Mouse (Mus musculus): ENCODE measurements around the gene Anks1b. TPM values are rescaled to one million over a fixed set of nuclear protein-coding genes. Genes with fewer than 3 reads are reported as not detected.

The Anks1b gene
- polyA plus RNA-seq, 1 experiment: 1.3 TPM

- H3K4me3 ChIP-seq (ENCODE audit: insufficient read depth, low read depth, low read length): no peak overlapping the region
- DNase-seq: no peak
- H3K36me3 ChIP-seq (ENCODE audit: control insufficient read depth, insufficient read depth, low read length): no peaks in the 10 kb centered on the region
- TF ChIP-seq POLR2A (IDR thresholded peaks at IDR 0.05; ENCODE audit: low read depth, low read length) (no peak), CTCF (conservative IDR thresholded peaks at IDR 0.05; ENCODE audit: insufficient read depth, insufficient read length, low read depth, low read length) (no peak)
- no peaks in the 10 kb centered on the region for H3K4me1 ChIP-seq (ENCODE audit: control insufficient read depth, insufficient read depth, low read length)
- 90% methylated on average over 3 of the region's 3 CpGs for WGBS
- no peak overlapping the region for H3K27ac ChIP-seq (ENCODE audit: insufficient read depth, low read depth, low read length)
- H3K27me3 ChIP-seq (replicated peaks; ENCODE audit: control insufficient read depth, insufficient read depth, low read length): no peaks in the 10 kb centered on the region
These were observed 130.8 kb downstream of the Anks1b start for GRCm38 (mm10) chr10:90003980-90004729.

GRCm38 (mm10) chr10:90004882-90005281 lies 131.6 kb downstream of the Anks1b start:
- H3K36me3 ChIP-seq (ENCODE audit: control insufficient read depth, insufficient read depth, low read length): no peaks in the 10 kb centered on the region
- no peak overlapping the region for H3K4me3 ChIP-seq (ENCODE audit: insufficient read depth, low read depth, low read length)
- DNase-seq: no peak
- no peaks in the 10 kb centered on the region for H3K27me3 ChIP-seq (replicated peaks; ENCODE audit: control insufficient read depth, insufficient read depth, low read length)
- no peaks in the 10 kb centered on the region for H3K4me1 ChIP-seq (ENCODE audit: control insufficient read depth, insufficient read depth, low read length)
- no peak overlapping the region for H3K27ac ChIP-seq (ENCODE audit: insufficient read depth, low read depth, low read length)
- 72% methylated on average over 9 of the region's 9 CpGs for WGBS
- TF ChIP-seq CTCF (conservative IDR thresholded peaks at IDR 0.05; ENCODE audit: insufficient read depth, insufficient read length, low read depth, low read length) (no peak), POLR2A (IDR thresholded peaks at IDR 0.05; ENCODE audit: low read depth, low read length) (no peak)

- Histone ChIP-seq H3K27me3 (replicated peaks; ENCODE audit: control insufficient read depth, insufficient read depth, low read length) (no peaks in the 10 kb centered on the region), H3K36me3 (ENCODE audit: control insufficient read depth, insufficient read depth, low read length) (no peaks in the 10 kb centered on the region), H3K27ac (ENCODE audit: insufficient read depth, low read depth, low read length) (no peak overlapping the region), H3K4me1 (ENCODE audit: control insufficient read depth, insufficient read depth, low read length) (no peaks in the 10 kb centered on the region), H3K4me3 (ENCODE audit: insufficient read depth, low read depth, low read length) (no peak overlapping the region)
- no peak for TF ChIP-seq CTCF (conservative IDR thresholded peaks at IDR 0.05; ENCODE audit: insufficient read depth, insufficient read length, low read depth, low read length)
- TF ChIP-seq POLR2A (IDR thresholded peaks at IDR 0.05; ENCODE audit: low read depth, low read length): no peak
- no peak for DNase-seq
- whole genome bisulfite sequencing: 47% methylated on average over 14 of the region's 14 CpGs
These were observed 159.7 kb downstream of the Anks1b start for GRCm38 (mm10) chr10:90033037-90033436.

- no peak for DNase-seq
- no peaks in the 10 kb centered on the region for H3K36me3 ChIP-seq (ENCODE audit: control insufficient read depth, insufficient read depth, low read length)
- H3K27ac ChIP-seq (ENCODE audit: insufficient read depth, low read depth, low read length): no peak overlapping the region
- H3K27me3 ChIP-seq (replicated peaks; ENCODE audit: control insufficient read depth, insufficient read depth, low read length): no peaks in the 10 kb centered on the region
- 12% methylated on average over 5 of the region's 5 CpGs for whole genome bisulfite sequencing
- H3K4me1 ChIP-seq (ENCODE audit: control insufficient read depth, insufficient read depth, low read length): no peaks in the 10 kb centered on the region
- TF ChIP-seq POLR2A (IDR thresholded peaks at IDR 0.05; ENCODE audit: low read depth, low read length) (no peak), CTCF (conservative IDR thresholded peaks at IDR 0.05; ENCODE audit: insufficient read depth, insufficient read length, low read depth, low read length) (no peak)
- H3K4me3 ChIP-seq (ENCODE audit: insufficient read depth, low read depth, low read length): no peak overlapping the region
These were observed 170.0 kb downstream of the Anks1b start for GRCm38 (mm10) chr10:90043287-90043686.

GRCm38 (mm10) chr10:90043773-90044172 lies 170.5 kb downstream of the Anks1b start:
- Histone ChIP-seq H3K27me3 (replicated peaks; ENCODE audit: control insufficient read depth, insufficient read depth, low read length) (no peaks in the 10 kb centered on the region), H3K36me3 (ENCODE audit: control insufficient read depth, insufficient read depth, low read length) (no peaks in the 10 kb centered on the region), H3K4me3 (ENCODE audit: insufficient read depth, low read depth, low read length) (no peak overlapping the region), H3K4me1 (ENCODE audit: control insufficient read depth, insufficient read depth, low read length) (no peaks in the 10 kb centered on the region), H3K27ac (ENCODE audit: insufficient read depth, low read depth, low read length) (no peak overlapping the region)
- 30% methylated on average over 2 of the region's 2 CpGs for WGBS
- DNase-seq: peak; percentile 30
- TF ChIP-seq CTCF (conservative IDR thresholded peaks at IDR 0.05; ENCODE audit: insufficient read depth, insufficient read length, low read depth, low read length) (no peak), POLR2A (IDR thresholded peaks at IDR 0.05; ENCODE audit: low read depth, low read length) (no peak)

- Histone ChIP-seq H3K4me1 (ENCODE audit: control insufficient read depth, insufficient read depth, low read length) (no peaks in the 10 kb centered on the region), H3K27me3 (replicated peaks; ENCODE audit: control insufficient read depth, insufficient read depth, low read length) (no peaks in the 10 kb centered on the region), H3K27ac (ENCODE audit: insufficient read depth, low read depth, low read length) (no peak overlapping the region), H3K36me3 (ENCODE audit: control insufficient read depth, insufficient read depth, low read length) (no peaks in the 10 kb centered on the region), H3K4me3 (ENCODE audit: insufficient read depth, low read depth, low read length) (no peak overlapping the region)
- no peak for DNase-seq
- no peak for TF ChIP-seq POLR2A (IDR thresholded peaks at IDR 0.05; ENCODE audit: low read depth, low read length)
- 87% methylated on average over 8 of the region's 8 CpGs for WGBS
These were observed 170.9 kb downstream of the Anks1b start for GRCm38 (mm10) chr10:90044229-90044628.

GRCm38 (mm10) chr10:90068651-90069050 lies 195.3 kb downstream of the Anks1b start:
- 70% methylated on average over 4 of the region's 4 CpGs for WGBS
- TF ChIP-seq POLR2A (IDR thresholded peaks at IDR 0.05; ENCODE audit: low read depth, low read length) (no peak), CTCF (conservative IDR thresholded peaks at IDR 0.05; ENCODE audit: insufficient read depth, insufficient read length, low read depth, low read length) (no peak)
- Histone ChIP-seq H3K4me1 (ENCODE audit: control insufficient read depth, insufficient read depth, low read length) (no peaks in the 10 kb centered on the region), H3K27ac (ENCODE audit: insufficient read depth, low read depth, low read length) (no peak overlapping the region), H3K36me3 (ENCODE audit: control insufficient read depth, insufficient read depth, low read length) (no peaks in the 10 kb centered on the region), H3K4me3 (ENCODE audit: insufficient read depth, low read depth, low read length) (no peak overlapping the region), H3K27me3 (replicated peaks; ENCODE audit: control insufficient read depth, insufficient read depth, low read length) (no peaks in the 10 kb centered on the region)
- no peak for DNase-seq

Measured in kidney, adult 2 months (tissue).